Mouse (Mus musculus): Measurements from ENCODE around the gene Elac2. TPM values are rescaled to one million over a fixed set of nuclear protein-coding genes. Genes with fewer than 3 reads are reported as not detected.

Elac2 gene
- 16.5 and 20.9 TPM in 2 replicates for polyA plus RNA-seq (2012; rRNA removed)

DNA sequence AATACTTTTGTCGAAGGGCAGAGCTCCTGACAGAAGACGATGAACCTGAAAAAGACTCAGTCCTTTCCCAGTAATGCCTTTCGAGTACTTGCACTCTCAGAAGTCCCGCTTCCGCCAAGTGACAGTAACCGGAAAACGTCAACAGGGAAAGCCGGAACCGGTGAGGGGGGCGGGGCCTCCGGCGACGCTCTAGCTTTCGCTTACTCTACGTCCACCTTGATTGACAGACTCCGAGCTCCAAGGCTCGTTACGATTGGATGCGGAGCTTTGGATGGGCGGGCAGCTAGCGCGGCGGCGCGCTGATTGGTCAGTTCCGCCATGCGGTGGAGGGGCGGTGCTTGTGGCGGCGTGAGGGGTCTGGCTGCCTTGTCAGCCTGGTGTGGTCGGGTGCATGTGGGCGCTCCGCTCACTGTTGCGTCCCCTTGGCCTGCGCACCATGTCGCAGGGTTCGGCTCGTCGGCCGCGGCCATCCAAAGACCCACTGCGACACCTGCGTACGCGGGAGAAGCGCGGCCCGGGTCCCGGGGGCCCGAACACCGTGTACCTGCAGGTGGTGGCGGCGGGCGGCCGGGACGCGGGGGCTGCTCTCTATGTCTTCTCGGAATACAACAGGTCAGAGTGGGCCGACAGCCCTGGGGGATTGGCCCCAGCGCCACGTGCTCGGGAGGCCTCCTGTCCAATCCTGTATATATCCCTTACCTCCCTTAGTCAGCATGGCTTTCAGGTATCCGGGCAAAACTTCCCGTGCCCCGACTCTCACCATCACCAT is at the start of gene Elac2:
Elac2 (plus strand) TSS at position 319 of the 769 bp plus-strand sequence.
- H3K4me3 ChIP-seq (ENCODE audit: insufficient read depth, low read depth, low read length), result peak within 1 kb of the TSS; percentile 75
- TF ChIP-seq POLR2A (IDR thresholded peaks at IDR 0.05; ENCODE audit: low read depth, low read length), result peak; percentile 43
- no peak for TF ChIP-seq CTCF (conservative IDR thresholded peaks at IDR 0.05; ENCODE audit: insufficient read depth, insufficient read length, low read depth, low read length)
- WGBS, result under 1% methylated on average over 65 of the region's 65 CpGs
- H3K27me3 ChIP-seq (replicated peaks; ENCODE audit: control insufficient read depth, insufficient read depth, low read length), result no peaks in the 10 kb centered on the region
- no peaks in the 10 kb centered on the region for H3K36me3 ChIP-seq (ENCODE audit: control insufficient read depth, insufficient read depth, low read length)
- H3K27ac ChIP-seq (ENCODE audit: insufficient read depth, low read depth, low read length), result no peak within 1 kb of the TSS
- no peaks in the 10 kb centered on the region; the same call in 1 of the 2 replicates for H3K4me1 ChIP-seq (ENCODE audit: control insufficient read depth, insufficient read depth, low read length)
- peak; percentile 99 for DNase-seq

DNA sequence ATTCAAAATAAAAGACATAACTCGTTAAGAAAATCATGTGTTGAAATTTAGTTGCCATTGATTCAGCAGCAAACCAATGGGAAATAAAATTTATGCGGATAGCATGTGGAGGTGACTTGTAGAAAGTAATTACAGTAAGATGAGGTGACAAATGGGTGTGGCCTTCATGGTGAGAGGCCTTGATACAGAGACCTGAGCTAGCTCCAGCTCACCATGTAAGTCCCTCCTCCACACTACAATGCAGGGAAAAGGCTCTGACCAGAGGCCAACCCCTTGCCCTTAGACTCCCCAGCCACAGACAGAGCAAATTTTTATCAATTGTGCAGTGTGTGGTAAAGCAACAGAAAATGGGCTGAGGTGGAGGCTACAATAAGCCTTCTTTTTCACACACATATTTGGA is 49.7 kb upstream of the Elac2 start:
- H3K36me3 ChIP-seq (ENCODE audit: control insufficient read depth, insufficient read depth, low read length), result no peaks in the 10 kb centered on the region
- H3K4me3 ChIP-seq (ENCODE audit: insufficient read depth, low read depth, low read length), result no peak overlapping the region
- H3K4me1 ChIP-seq (ENCODE audit: control insufficient read depth, insufficient read depth, low read length), result no peaks in the 10 kb centered on the region
- whole genome bisulfite sequencing, result 89% methylated on average over 2 of the region's 2 CpGs
- DNase-seq, result no peak
- H3K27ac ChIP-seq (ENCODE audit: insufficient read depth, low read depth, low read length), result no peak overlapping the region
- no peaks in the 10 kb centered on the region for H3K27me3 ChIP-seq (replicated peaks; ENCODE audit: control insufficient read depth, insufficient read depth, low read length)
- TF ChIP-seq CTCF (conservative IDR thresholded peaks at IDR 0.05; ENCODE audit: insufficient read depth, insufficient read length, low read depth, low read length), result no peak
- no peak for TF ChIP-seq POLR2A (IDR thresholded peaks at IDR 0.05; ENCODE audit: low read depth, low read length)

DNA sequence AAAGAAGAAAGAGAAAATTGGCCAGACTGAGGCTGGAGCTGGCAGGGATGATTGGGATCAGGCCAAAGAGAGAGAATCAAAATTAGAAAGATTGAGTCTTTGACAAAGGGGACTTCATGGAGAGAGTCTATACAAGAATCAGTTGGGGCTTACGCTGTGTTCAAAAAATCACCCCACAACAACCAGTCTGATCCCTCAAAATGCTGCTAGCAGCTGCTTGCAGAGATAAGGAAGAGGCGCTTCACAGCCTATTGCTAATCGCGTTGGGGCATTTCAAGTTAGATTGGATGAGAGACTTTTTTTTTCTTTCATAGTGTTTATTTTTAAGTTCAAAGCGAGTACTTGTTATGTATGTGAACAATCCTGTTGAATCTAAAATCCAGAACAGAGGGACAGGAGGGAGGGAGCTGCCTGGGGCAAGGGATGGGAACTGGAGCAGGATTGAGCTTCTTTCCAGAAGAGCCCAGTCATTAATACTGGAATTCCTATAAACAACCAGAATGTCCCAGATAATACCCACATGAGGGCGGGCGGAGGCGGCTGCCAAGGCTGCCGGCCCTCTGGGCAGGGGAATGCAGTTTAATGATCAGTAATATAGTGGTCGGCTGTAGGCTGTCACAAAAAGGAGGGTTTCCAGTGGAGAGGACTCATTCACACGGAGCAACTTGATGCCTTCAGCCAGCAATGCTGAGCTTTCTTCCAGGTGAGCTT is 47.6 kb upstream of the Elac2 start:
- H3K36me3 ChIP-seq (ENCODE audit: control insufficient read depth, insufficient read depth, low read length), result no peaks in the 10 kb centered on the region
- WGBS, result 58% methylated on average over 11 of the region's 11 CpGs
- H3K4me1 ChIP-seq (ENCODE audit: control insufficient read depth, insufficient read depth, low read length), result no peaks in the 10 kb centered on the region
- DNase-seq, result no peak
- H3K27ac ChIP-seq (ENCODE audit: insufficient read depth, low read depth, low read length), result no peak overlapping the region
- TF ChIP-seq POLR2A (IDR thresholded peaks at IDR 0.05; ENCODE audit: low read depth, low read length) (no peak), CTCF (conservative IDR thresholded peaks at IDR 0.05; ENCODE audit: insufficient read depth, insufficient read length, low read depth, low read length) (no peak)
- H3K4me3 ChIP-seq (ENCODE audit: insufficient read depth, low read depth, low read length), result no peak overlapping the region
- H3K27me3 ChIP-seq (replicated peaks; ENCODE audit: control insufficient read depth, insufficient read depth, low read length), result no peaks in the 10 kb centered on the region; the same call in 1 of the 2 replicates

DNA sequence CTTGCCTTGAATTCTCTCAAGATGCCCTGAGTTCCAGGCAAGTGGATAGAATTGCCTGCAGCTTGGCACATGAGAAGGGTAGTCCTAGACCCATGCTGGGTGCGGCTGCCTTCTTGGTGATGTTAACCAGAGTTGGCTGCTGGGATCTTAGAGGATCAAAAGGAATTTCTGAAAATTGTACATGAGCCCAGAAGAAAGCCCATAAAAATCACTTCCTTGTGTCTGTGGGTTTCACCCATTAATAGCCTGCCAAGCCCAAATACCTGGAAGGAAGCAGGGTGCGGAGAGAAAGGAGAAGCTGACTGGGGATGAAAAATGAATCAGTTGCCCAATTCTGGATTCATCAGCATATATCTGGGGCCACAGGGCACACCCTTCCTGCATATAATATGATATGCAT is 41.6 kb upstream of the Elac2 start:
- Histone ChIP-seq H3K36me3 (ENCODE audit: control insufficient read depth, insufficient read depth, low read length) (no peaks in the 10 kb centered on the region), H3K27me3 (replicated peaks; ENCODE audit: control insufficient read depth, insufficient read depth, low read length) (no peaks in the 10 kb centered on the region; the same call in 1 of the 2 replicates), H3K27ac (ENCODE audit: insufficient read depth, low read depth, low read length) (no peak overlapping the region), H3K4me3 (ENCODE audit: insufficient read depth, low read depth, low read length) (no peak overlapping the region), H3K4me1 (ENCODE audit: control insufficient read depth, insufficient read depth, low read length) (no peaks in the 10 kb centered on the region)
- no peak for DNase-seq
- WGBS, result 78% methylated on average over 2 of the region's 2 CpGs
- TF ChIP-seq POLR2A (IDR thresholded peaks at IDR 0.05; ENCODE audit: low read depth, low read length) (no peak), CTCF (conservative IDR thresholded peaks at IDR 0.05; ENCODE audit: insufficient read depth, insufficient read length, low read depth, low read length) (no peak)

DNA sequence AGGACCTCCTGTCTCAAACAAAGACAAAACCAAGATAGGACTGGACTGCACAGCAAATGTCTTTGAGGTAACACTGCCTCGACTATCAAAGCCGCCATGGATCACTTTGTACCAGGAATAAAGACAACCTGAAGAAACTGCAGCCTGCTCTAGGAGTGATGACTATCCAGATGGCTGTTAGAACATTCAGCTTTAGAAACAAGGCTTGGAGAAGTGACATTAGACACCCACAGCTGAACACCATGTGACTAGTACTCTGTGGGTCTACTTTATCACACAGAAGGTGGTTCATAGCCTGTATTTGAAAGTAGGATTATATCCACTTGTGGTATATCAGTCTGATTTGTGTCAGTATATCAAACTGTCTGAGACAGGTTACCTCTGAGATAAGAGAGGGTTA is 37.6 kb upstream of the Elac2 start:
- Histone ChIP-seq H3K27me3 (replicated peaks; ENCODE audit: control insufficient read depth, insufficient read depth, low read length) (no peaks in the 10 kb centered on the region; the same call in 1 of the 2 replicates), H3K36me3 (ENCODE audit: control insufficient read depth, insufficient read depth, low read length) (no peaks in the 10 kb centered on the region), H3K27ac (ENCODE audit: insufficient read depth, low read depth, low read length) (no peak overlapping the region), H3K4me1 (ENCODE audit: control insufficient read depth, insufficient read depth, low read length) (no peaks in the 10 kb centered on the region), H3K4me3 (ENCODE audit: insufficient read depth, low read depth, low read length) (no peak overlapping the region)
- TF ChIP-seq CTCF (conservative IDR thresholded peaks at IDR 0.05; ENCODE audit: insufficient read depth, insufficient read length, low read depth, low read length) (no peak), POLR2A (IDR thresholded peaks at IDR 0.05; ENCODE audit: low read depth, low read length) (no peak)
- WGBS, result 90% methylated on average over 2 of the region's 2 CpGs
- no peak for DNase-seq

DNA sequence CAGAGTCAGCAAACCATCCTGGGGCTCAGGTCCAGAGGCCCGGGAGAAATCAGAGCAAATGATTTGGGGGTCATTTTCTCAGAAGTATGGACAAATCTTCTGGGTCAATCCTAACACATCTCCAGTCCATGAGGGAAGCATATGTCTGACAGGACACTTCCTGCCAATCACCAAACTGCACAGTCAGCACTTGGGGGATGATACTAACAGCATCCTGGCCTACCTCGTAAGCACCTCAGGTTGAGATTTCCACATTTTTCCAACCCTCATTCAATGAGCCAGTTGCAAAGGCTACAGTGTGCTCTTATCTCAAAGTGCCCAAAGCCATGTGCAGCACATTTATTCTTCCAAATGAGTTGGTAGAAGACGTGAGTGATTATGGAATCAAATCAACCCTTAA is 29.1 kb upstream of the Elac2 start:
- no peaks in the 10 kb centered on the region for H3K36me3 ChIP-seq (ENCODE audit: control insufficient read depth, insufficient read depth, low read length)
- WGBS, result 80% methylated on average over 3 of the region's 3 CpGs
- DNase-seq, result no peak
- H3K27ac ChIP-seq (ENCODE audit: insufficient read depth, low read depth, low read length), result no peak overlapping the region
- no peaks in the 10 kb centered on the region; the same call in 1 of the 2 replicates for H3K27me3 ChIP-seq (replicated peaks; ENCODE audit: control insufficient read depth, insufficient read depth, low read length)
- TF ChIP-seq CTCF (conservative IDR thresholded peaks at IDR 0.05; ENCODE audit: insufficient read depth, insufficient read length, low read depth, low read length) (no peak), POLR2A (IDR thresholded peaks at IDR 0.05; ENCODE audit: low read depth, low read length) (no peak)
- H3K4me1 ChIP-seq (ENCODE audit: control insufficient read depth, insufficient read depth, low read length), result no peaks in the 10 kb centered on the region
- no peak overlapping the region for H3K4me3 ChIP-seq (ENCODE audit: insufficient read depth, low read depth, low read length)
